Mouse (Mus musculus): Measurements from ENCODE around the gene Ifitm7. TPM values are rescaled to one million over a fixed set of nuclear protein-coding genes. Genes with fewer than 3 reads are reported as not detected.

Gene Ifitm7
- polyA plus RNA-seq (2015; fragmentation: Nextera tagmentation; extraction: Ambion mirVana): not detected in 2 replicates

DNA sequence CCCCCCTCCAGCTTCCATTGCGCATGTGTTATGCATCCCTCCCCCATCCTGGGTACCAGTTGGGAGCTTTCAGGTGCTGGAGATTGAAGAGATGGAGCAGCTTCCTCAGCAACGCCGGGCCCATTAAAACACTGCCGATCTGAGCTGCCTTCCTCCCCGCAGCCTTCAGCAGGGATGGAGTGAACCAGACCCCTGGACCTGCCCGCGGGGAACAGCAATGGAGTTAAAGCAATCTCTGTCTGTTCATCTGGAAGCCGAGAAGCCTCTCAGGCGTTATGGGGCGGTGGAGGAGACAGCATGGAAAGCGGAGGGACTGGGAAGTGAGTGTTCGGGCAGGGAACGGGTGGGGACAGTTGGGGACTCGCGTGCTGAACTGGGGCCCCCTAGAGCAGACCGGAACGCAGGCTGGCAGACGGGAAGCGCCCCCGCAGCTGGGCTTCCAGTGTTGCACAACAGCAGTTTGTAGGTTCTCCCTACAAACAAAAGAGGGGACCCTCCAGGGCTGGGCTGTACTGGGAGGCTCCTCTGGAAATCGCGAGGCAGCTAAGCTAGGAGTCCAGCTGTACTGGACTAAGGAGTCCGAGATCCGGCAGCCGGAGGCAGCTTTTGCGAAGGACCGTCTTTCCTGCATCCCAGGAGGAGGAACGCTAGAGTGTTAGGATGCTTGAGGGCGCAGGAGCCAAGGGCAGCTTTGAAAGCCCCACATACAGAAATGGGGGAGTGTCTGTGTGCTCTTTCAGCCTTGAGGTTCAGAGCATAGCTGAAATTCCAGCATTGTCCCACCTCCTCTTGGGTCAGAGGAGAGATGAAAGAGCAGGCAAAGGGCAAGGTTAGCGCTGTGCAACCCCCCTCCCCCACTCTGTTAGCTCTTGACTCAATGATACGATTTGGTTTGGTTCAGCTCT lies at the start of gene Ifitm7, which contains the start of gene 2900011O08Rik:
TSS of gene Ifitm7 (minus strand) at position 315 of the 905 bp plus-strand sequence.
TSS of gene 2900011O08Rik (plus strand) at position 31 of the 905 bp plus-strand sequence.
- peaks cover 13% of the 10 kb centered on the region for H3K27me3 ChIP-seq
- no peak for DNase-seq
- no peak within 1 kb of the TSS for H3K27ac ChIP-seq
- H3K36me3 ChIP-seq: no peaks in the 10 kb centered on the region
- H3K9me3 ChIP-seq (replicated peaks): no peaks in the 10 kb centered on the region
- peak within 1 kb of the TSS; percentile 39 for H3K4me3 ChIP-seq (replicated peaks)
- peak within 1 kb of the TSS; percentile 62 for H3K4me2 ChIP-seq
- H3K4me1 ChIP-seq (replicated peaks): 0 out of 2 replicates have a peak, but pooled peaks cover 3% of the 10 kb centered on the region
- no peak within 1 kb of the TSS for H3K9ac ChIP-seq
- ATAC-seq (ENCODE audit: low read depth): 0 out of 2 replicates have a peak, but pooled peaks have one; percentile 29
- 2% methylated on average over 31 of the region's 31 CpGs for WGBS (ENCODE audit: insufficient replicate concordance)

DNA sequence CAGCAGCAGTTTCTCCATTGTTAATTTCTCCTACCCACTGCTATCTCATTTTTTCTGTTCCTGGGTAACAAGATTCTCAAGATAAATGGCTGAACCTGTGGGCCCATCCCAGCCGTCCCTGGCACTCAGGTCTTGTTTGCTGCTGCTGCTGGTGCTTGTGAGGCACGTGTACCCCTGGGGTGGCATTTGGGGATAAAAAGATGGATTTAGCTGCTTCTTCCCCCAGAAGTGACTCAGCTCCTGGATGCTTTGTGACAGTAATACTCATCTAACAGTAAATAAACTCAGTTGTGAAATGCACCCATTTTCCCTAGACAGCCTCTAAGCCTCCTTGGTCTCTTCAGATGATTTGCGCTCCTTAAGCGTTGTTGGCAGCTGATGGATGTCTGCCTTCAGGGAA lies 46.4 kb upstream of the Ifitm7 start:
- WGBS (ENCODE audit: insufficient replicate concordance): 59% methylated on average over 4 of the region's 4 CpGs
- no peak for ATAC-seq (ENCODE audit: low read depth)
- no peak for DNase-seq

DNA sequence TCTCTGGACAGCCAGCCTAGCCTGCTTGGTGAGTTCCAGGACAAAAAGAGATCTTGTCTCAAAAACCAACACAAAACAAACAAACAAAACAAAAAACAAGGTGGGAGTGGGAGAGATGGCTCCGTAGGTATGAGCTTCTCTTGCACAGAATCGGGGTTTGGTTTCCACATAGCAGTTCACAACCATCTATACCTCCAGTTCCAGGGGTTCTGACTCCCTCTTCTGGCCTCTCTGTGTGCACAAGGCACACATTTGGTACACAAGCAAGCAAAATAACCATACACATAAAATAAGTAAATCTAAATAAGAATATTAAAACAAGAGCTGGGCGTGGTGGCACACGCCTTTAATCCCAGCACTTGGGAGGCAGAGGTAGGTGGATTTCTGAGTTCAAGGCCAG lies 44.0 kb upstream of the Ifitm7 start:
- Histone ChIP-seq H3K4me1 (replicated peaks) (no peaks in the 10 kb centered on the region), H3K4me2 (no peak overlapping the region), H3K36me3 (no peaks in the 10 kb centered on the region), H3K27ac (no peak overlapping the region), H3K27me3 (no peaks in the 10 kb centered on the region), H3K9ac (no peak overlapping the region), H3K9me3 (replicated peaks) (no peaks in the 10 kb centered on the region), H3K4me3 (replicated peaks) (no peak overlapping the region)
- 69% methylated on average over 4 of the region's 4 CpGs for WGBS (ENCODE audit: insufficient replicate concordance)
- ATAC-seq (ENCODE audit: low read depth) (no peak), DNase-seq (no peak)

More for the DNA sequence above, 46.4 kb upstream of the Ifitm7 start:
- H3K27me3 ChIP-seq: no peaks in the 10 kb centered on the region
- no peak overlapping the region for H3K27ac ChIP-seq
- no peak overlapping the region for H3K4me2 ChIP-seq
- H3K9me3 ChIP-seq (replicated peaks): no peaks in the 10 kb centered on the region
- H3K4me3 ChIP-seq (replicated peaks): no peak overlapping the region
- no peaks in the 10 kb centered on the region for H3K36me3 ChIP-seq
- no peaks in the 10 kb centered on the region for H3K4me1 ChIP-seq (replicated peaks)
- no peak overlapping the region for H3K9ac ChIP-seq

DNA sequence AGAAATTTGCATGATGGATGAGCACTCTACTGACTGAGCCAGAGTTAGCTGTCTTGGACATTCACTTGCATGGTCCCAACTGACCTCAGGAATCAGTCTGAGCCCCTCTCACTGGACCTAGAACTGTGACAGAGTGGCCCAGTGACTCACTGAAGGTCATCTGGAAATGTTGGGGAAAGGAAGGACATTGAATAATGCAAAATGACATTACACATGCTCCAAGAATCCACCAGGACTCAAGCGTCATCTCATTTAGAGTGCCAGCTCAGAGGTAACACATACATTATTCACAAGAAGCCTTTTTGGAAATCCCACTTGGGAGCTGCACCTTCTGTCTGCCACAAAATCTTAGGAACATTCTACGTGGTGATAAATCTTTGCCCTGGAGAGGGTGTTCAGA lies 43.2 kb upstream of the Ifitm7 start:
- Histone ChIP-seq H3K9ac (no peak overlapping the region), H3K27ac (no peak overlapping the region), H3K9me3 (replicated peaks) (no peaks in the 10 kb centered on the region), H3K4me1 (replicated peaks) (no peaks in the 10 kb centered on the region), H3K4me3 (replicated peaks) (no peak overlapping the region), H3K27me3 (no peaks in the 10 kb centered on the region), H3K4me2 (no peak overlapping the region), H3K36me3 (no peaks in the 10 kb centered on the region)
- no peak for DNase-seq
- no peak for ATAC-seq (ENCODE audit: low read depth)
- WGBS (ENCODE audit: insufficient replicate concordance): 50% methylated on average over 2 of the region's 2 CpGs

DNA sequence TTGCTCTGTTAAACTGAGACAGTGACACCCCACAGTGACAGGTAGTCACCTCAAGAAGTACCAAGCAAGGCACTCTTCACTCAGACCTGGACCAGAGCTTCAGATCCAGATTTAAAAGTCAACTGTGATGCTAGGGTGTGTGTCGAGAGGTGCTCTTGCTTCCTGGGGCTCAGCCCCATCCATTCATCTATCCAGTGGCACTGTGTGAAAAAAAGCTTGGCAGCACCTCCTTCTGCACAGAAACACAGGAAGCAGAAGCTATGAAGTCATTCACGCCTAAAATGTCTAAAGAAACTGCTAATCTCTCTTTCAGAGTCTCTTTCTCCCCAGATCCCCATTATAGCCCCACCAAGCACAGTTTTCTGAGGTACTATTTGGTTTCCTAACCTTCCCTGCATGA lies 42.4 kb upstream of the Ifitm7 start:
- Histone ChIP-seq H3K9ac (no peak overlapping the region), H3K4me1 (replicated peaks) (no peaks in the 10 kb centered on the region), H3K4me3 (replicated peaks) (no peak overlapping the region), H3K4me2 (no peak overlapping the region), H3K9me3 (replicated peaks) (no peaks in the 10 kb centered on the region), H3K36me3 (no peaks in the 10 kb centered on the region), H3K27ac (no peak overlapping the region), H3K27me3 (no peaks in the 10 kb centered on the region)
- ATAC-seq (ENCODE audit: low read depth) (no peak), DNase-seq (no peak)
- 36% methylated on average over 2 of the region's 2 CpGs for WGBS (ENCODE audit: insufficient replicate concordance)

DNA sequence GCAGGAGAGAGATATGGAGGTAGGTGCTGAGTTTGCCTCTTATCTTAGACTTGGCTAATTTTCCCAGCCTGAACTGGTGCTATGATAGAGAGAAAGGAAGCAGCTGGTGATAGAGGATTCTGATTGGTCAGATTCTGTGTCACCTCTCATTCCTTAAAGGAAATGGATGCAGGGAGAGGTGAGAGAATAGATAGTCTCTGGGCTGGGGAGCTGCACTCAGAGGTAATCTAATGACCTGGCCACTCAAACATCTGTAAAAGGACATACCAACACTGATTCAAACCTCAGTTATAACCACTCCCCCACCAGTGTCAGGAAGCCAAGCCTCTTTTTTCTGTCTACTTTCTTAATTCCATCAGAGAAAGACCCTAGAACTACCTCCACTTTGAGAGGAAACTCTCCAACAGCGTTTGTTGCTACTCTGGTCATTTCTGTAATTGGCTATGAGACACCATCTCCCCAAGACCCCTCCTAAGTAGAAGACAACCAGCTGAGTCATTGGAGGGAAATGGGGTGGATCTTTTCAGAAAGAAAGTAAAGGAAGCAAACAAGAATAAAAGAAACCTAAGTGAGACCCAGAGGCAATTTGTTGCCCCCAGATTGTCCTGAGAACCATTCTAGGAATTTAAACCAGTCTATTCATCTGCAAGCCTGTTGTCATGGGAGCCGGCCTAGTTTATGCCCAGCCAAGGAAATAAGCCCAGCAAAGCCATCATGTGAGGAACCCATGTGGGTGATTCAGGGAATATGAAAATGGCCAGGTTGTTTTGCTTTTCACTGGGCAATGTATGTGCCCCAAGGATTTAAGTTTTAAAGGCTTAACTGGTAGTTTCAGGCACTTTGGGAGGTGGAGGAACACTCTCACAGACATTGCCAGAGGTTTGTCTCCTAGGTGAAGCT lies 38.7 kb upstream of the Ifitm7 start:
- Histone ChIP-seq H3K4me3 (replicated peaks) (no peak overlapping the region), H3K27ac (no peak overlapping the region), H3K9me3 (replicated peaks) (no peaks in the 10 kb centered on the region), H3K9ac (no peak overlapping the region), H3K27me3 (no peaks in the 10 kb centered on the region), H3K36me3 (no peaks in the 10 kb centered on the region), H3K4me1 (replicated peaks) (no peaks in the 10 kb centered on the region), H3K4me2 (no peak overlapping the region)
- WGBS (ENCODE audit: insufficient replicate concordance): 52% methylated on average over 2 of the region's 2 CpGs
- ATAC-seq (ENCODE audit: low read depth) (no peak), DNase-seq (no peak)

DNA sequence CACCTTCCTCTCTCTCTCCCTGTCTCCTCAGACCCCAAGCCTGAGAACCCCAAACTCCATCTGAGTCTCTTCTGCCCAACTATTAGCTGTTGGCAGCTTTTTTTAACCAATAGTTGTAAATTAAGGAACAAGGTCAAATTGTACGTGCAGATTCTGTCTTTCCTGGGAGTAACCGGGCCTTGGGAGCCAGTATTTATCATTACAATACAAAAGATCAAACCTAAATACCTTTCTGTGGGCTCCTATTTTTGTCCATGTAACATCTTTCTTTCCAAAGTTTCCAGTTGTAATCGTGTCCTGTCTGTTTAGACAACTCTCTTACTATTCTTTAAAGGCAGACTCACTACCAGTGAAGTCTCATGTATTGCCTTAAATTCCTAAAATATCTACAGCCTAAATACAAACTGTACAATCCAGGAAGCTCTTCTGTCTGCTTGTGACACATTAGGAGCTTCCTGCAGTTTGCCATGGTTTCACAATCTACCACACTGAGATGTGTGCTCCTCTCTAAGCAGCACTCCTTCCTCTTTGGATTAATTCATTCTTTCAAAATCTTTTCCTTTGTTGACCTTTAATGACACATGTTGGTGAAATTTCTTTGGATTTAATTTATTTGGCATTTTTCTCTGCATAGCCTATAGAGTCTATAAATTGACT lies 34.6 kb upstream of the Ifitm7 start:
- Histone ChIP-seq H3K36me3 (no peaks in the 10 kb centered on the region), H3K4me1 (replicated peaks) (no peaks in the 10 kb centered on the region), H3K4me2 (no peak overlapping the region), H3K4me3 (replicated peaks) (no peak overlapping the region), H3K9ac (no peak overlapping the region), H3K9me3 (replicated peaks) (no peaks in the 10 kb centered on the region), H3K27ac (no peak overlapping the region), H3K27me3 (no peaks in the 10 kb centered on the region)
- ATAC-seq (ENCODE audit: low read depth): no peak
- WGBS (ENCODE audit: insufficient replicate concordance): 44% methylated on average over 3 of the region's 3 CpGs
- DNase-seq: no peak

DNA sequence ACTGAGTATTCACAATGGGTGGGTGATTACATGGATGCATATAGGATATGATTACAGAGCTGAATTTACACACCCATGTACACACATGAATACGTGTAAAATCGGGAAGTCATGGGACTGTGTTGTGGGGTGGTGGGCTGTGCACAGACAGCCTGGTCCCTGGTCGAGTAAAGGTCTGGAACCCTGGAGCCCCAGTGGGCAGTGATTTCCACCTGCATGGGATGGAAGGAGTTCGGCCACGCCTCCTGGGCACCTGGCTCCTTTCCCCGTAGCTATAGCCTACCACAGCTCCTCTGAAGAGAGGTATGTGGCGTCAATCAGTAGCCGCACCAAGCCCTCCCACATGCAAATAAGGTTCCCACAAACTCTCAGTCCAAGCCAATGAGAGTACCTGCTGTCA lies 30.6 kb upstream of the Ifitm7 start:
- no peak overlapping the region for H3K4me2 ChIP-seq
- no peak overlapping the region for H3K9ac ChIP-seq
- no peak overlapping the region for H3K4me3 ChIP-seq (replicated peaks)
- no peaks in the 10 kb centered on the region for H3K27me3 ChIP-seq
- no peak overlapping the region for H3K27ac ChIP-seq
- H3K9me3 ChIP-seq (replicated peaks): no peaks in the 10 kb centered on the region
- ATAC-seq (ENCODE audit: low read depth) (no peak), DNase-seq (no peak)
- 74% methylated on average over 8 of the region's 8 CpGs for WGBS (ENCODE audit: insufficient replicate concordance)
- no peaks in the 10 kb centered on the region for H3K36me3 ChIP-seq
- no peaks in the 10 kb centered on the region for H3K4me1 ChIP-seq (replicated peaks)

DNA sequence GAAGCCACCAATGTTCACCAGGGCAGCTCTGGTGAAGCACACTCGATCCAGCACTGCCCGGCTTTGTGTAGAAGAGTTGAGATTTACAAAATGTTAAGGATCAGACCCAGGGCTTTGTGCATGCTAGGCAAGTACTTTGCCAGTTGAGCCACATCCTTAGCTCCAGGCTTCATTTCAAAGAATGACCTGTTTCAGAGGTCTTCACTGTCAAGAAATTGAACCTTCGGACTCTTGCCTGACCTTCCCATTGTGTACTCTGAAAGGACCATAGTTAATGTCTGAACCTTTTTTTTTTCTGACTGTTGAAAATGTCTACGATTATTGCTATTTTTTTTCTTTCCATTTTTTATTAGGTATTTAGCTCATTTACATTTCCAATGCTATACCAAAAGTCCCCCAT lies 23.3 kb upstream of the Ifitm7 start:
- Histone ChIP-seq H3K27me3 (no peaks in the 10 kb centered on the region), H3K9ac (no peak overlapping the region), H3K4me1 (replicated peaks) (no peaks in the 10 kb centered on the region), H3K4me3 (replicated peaks) (no peak overlapping the region), H3K27ac (no peak overlapping the region), H3K9me3 (replicated peaks) (no peaks in the 10 kb centered on the region), H3K36me3 (no peaks in the 10 kb centered on the region), H3K4me2 (no peak overlapping the region)
- WGBS (ENCODE audit: insufficient replicate concordance): 75% methylated on average over 4 of the region's 4 CpGs
- ATAC-seq (ENCODE audit: low read depth): no peak
- no peak for DNase-seq

DNA sequence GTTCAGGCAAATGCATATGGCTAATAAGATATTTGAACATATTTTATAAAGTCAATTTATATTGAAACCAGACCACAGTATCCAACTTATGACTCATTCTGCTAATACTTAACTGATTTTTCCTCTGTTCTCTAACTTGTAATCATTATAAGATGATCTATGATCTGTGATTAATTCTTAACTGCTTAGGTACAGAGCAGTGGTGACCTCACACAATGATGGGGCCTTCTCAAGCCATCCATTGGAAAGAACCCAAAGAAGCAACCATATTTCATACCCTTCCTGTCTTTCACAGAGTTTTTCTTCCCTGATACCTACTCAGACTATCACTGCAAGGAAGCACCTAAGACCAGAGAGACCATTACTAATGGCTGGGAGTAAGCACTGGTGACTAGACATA lies 22.0 kb upstream of the Ifitm7 start:
- Histone ChIP-seq H3K36me3 (no peaks in the 10 kb centered on the region), H3K9ac (no peak overlapping the region), H3K4me1 (replicated peaks) (0 out of 2 replicates have a peak, but pooled peaks cover 3% of the 10 kb centered on the region), H3K27ac (no peak overlapping the region), H3K27me3 (no peaks in the 10 kb centered on the region), H3K4me3 (replicated peaks) (no peak overlapping the region), H3K9me3 (replicated peaks) (no peaks in the 10 kb centered on the region), H3K4me2 (no peak overlapping the region)
- ATAC-seq (ENCODE audit: low read depth) (no peak), DNase-seq (no peak)

DNA sequence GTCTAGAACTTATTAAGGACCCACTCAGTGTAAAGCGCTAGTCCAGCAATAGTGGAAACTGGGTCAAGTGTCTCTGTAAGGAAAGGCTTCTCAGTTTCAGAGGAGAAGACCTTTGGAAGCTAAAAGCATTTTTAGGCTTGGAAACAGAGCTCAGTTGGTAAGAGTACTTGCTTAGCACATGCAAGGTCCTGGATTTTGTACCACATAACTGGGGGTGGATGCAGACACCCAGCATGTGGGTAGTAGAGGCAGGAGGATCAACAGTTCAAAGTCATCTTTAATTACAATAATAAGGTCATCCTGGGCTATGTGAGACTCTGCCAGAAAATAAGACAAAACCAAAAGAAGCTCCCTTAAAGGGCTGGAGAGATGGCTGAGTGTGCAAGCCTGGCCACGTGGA lies 21.4 kb upstream of the Ifitm7 start:
- Histone ChIP-seq H3K4me1 (replicated peaks) (0 out of 2 replicates have a peak, but pooled peaks cover 3% of the 10 kb centered on the region), H3K27me3 (no peaks in the 10 kb centered on the region), H3K4me2 (no peak overlapping the region), H3K9me3 (replicated peaks) (no peaks in the 10 kb centered on the region), H3K27ac (no peak overlapping the region), H3K4me3 (replicated peaks) (no peak overlapping the region), H3K36me3 (no peaks in the 10 kb centered on the region), H3K9ac (no peak overlapping the region)
- ATAC-seq (ENCODE audit: low read depth) (no peak), DNase-seq (no peak)
- WGBS (ENCODE audit: insufficient replicate concordance): 62% methylated on average over 2 of the region's 2 CpGs

Measured in liver, embryonic 13.5 days (tissue).